Mouse (Mus musculus) frontal cortex, postnatal 36 days (tissue): ENCODE data around the gene Fv1.
"Not testable (repeated sequence)": the region's sequence is repeated elsewhere in the genome, so short reads cannot be mapped to it uniquely, and the experiment has no call there.

Experiments
- DNase-seq, 2 experiments: peaks; one replicate each; pipeline ENCODE4 v3.0.0; 2022; ENCODE audit warnings: low spot score in 2 of 2

Fv1 gene

GRCm38 (mm10) chr4:147868450-147869031 lies at the start of gene Fv1, which contains the start of gene Miip:
TSS of gene Fv1 (plus strand) at chr4:147868979.
TSS of gene Miip (minus strand) at chr4:147868816.
- DNase-seq: peak; percentile 94 to 98

GRCm38 (mm10) chr4:147819659-147820058 lies 49.1 kb upstream of the Fv1 start:
- not testable (repeated sequence) for DNase-seq

- DNase-seq: not testable (repeated sequence)
These were observed 47.4 kb upstream of the Fv1 start for GRCm38 (mm10) chr4:147821414-147821813.

GRCm38 (mm10) chr4:147824389-147824788 lies 44.4 kb upstream of the Fv1 start:
- no peak for DNase-seq

GRCm38 (mm10) chr4:147839282-147839681 lies 29.5 kb upstream of the Fv1 start:
- peak in 1 of 2 experiments; percentile 44 for DNase-seq

- DNase-seq: no peak
These were observed 25.9 kb upstream of the Fv1 start for GRCm38 (mm10) chr4:147842871-147843270.

GRCm38 (mm10) chr4:147847614-147848583 lies 20.9 kb upstream of the Fv1 start, which contains the start of gene Zfp933:
TSS of gene Zfp933 (minus strand) at chr4:147848366.
- DNase-seq: peak; percentile 70 to 89

- DNase-seq: no peak
These were observed 20.2 kb upstream of the Fv1 start for GRCm38 (mm10) chr4:147848584-147848991.

GRCm38 (mm10) chr4:147850776-147851175 lies 18.0 kb upstream of the Fv1 start:
- DNase-seq: no peak

- no peak for DNase-seq
These were observed 6.7 kb upstream of the Fv1 start for GRCm38 (mm10) chr4:147862051-147862450.

GRCm38 (mm10) chr4:147865651-147866050 lies 3.1 kb upstream of the Fv1 start:
- no peak for DNase-seq

GRCm38 (mm10) chr4:147866056-147866455 lies 2.7 kb upstream of the Fv1 start:
- no peak for DNase-seq

GRCm38 (mm10) chr4:147866793-147867192 lies 2.0 kb upstream of the Fv1 start:
- not testable (repeated sequence) for DNase-seq

GRCm38 (mm10) chr4:147867563-147868449 lies 973 bp upstream of the Fv1 start:
- DNase-seq: no peak

GRCm38 (mm10) chr4:147869238-147869637 lies 459 bp downstream of the Fv1 start:
- DNase-seq: no peak

- DNase-seq: no peak
These were observed 7.2 kb downstream of the Fv1 start for GRCm38 (mm10) chr4:147875852-147876575.

GRCm38 (mm10) chr4:147878537-147878936 lies 9.8 kb downstream of the Fv1 start:
- DNase-seq: no peak

- no peak for DNase-seq
These were observed 10.7 kb downstream of the Fv1 start for GRCm38 (mm10) chr4:147879456-147879855.

- no peak for DNase-seq
These were observed 11.1 kb downstream of the Fv1 start for GRCm38 (mm10) chr4:147879865-147880264.

- no peak for DNase-seq
These were observed 13.0 kb downstream of the Fv1 start for GRCm38 (mm10) chr4:147881792-147882191.

- DNase-seq: no peak
These were observed 14.3 kb downstream of the Fv1 start for GRCm38 (mm10) chr4:147883041-147883440.
